Mouse (Mus musculus): Measurements from ENCODE around the gene Pot1a. TPM values are rescaled to one million over a fixed set of nuclear protein-coding genes. Genes with fewer than 3 reads are reported as not detected.

Gene Pot1a
- polyA plus RNA-seq, 1 experiment from 2014 or later: 10.0 TPM

- Histone ChIP-seq H3K27me3 (ENCODE audit: insufficient read depth, low read length) (no peaks in the 10 kb centered on the region), H3K4me1 (ENCODE audit: insufficient read depth) (no peaks in the 10 kb centered on the region), H3K4me3 (ENCODE audit: low read depth, low read length) (no peak overlapping the region), H3K4me2 (ENCODE audit: low read depth, low read length) (no peak overlapping the region), H3K9me3 (ENCODE audit: low read length) (no peaks in the 10 kb centered on the region), H3K36me3 (replicated peaks; ENCODE audit: insufficient read depth, low read length) (peaks cover 54% of the 10 kb centered on the region), H3K9ac (replicated peaks) (no peak overlapping the region), H3K27ac (ENCODE audit: low read depth) (no peak overlapping the region)
- TF ChIP-seq EP300 (IDR thresholded peaks at IDR 0.05; ENCODE audit: low read depth) (no peak), CTCF (IDR thresholded peaks at IDR 0.05; ENCODE audit: low read depth) (no peak)
- WGBS (ENCODE audit: insufficient replicate concordance): 86% methylated on average over 8 of the region's 8 CpGs
- no peak for ATAC-seq
- no peak for DNase-seq
Measured at GRCm38 (mm10) chr6:25767552-25767951, 41.5 kb downstream of the Pot1a start.

GRCm38 (mm10) chr6:25767073-25767472 is 42.0 kb downstream of the Pot1a start:
- TF ChIP-seq CTCF (IDR thresholded peaks at IDR 0.05; ENCODE audit: low read depth): peak; percentile 55
- TF ChIP-seq EP300 (IDR thresholded peaks at IDR 0.05; ENCODE audit: low read depth): no peak
- no peak for ATAC-seq
- H3K4me2 ChIP-seq (ENCODE audit: low read depth, low read length): no peak overlapping the region
- no peak overlapping the region for H3K4me3 ChIP-seq (ENCODE audit: low read depth, low read length)
- H3K27ac ChIP-seq (ENCODE audit: low read depth): no peak overlapping the region
- DNase-seq: no peak
- WGBS (ENCODE audit: insufficient replicate concordance): 83% methylated on average over 7 of the region's 7 CpGs
- H3K9ac ChIP-seq (replicated peaks): no peak overlapping the region
- no peaks in the 10 kb centered on the region for H3K27me3 ChIP-seq (ENCODE audit: insufficient read depth, low read length)
- H3K4me1 ChIP-seq (ENCODE audit: insufficient read depth): no peaks in the 10 kb centered on the region
- no peaks in the 10 kb centered on the region for H3K9me3 ChIP-seq (ENCODE audit: low read length)
- peaks cover 53% of the 10 kb centered on the region for H3K36me3 ChIP-seq (replicated peaks; ENCODE audit: insufficient read depth, low read length)

DNA sequence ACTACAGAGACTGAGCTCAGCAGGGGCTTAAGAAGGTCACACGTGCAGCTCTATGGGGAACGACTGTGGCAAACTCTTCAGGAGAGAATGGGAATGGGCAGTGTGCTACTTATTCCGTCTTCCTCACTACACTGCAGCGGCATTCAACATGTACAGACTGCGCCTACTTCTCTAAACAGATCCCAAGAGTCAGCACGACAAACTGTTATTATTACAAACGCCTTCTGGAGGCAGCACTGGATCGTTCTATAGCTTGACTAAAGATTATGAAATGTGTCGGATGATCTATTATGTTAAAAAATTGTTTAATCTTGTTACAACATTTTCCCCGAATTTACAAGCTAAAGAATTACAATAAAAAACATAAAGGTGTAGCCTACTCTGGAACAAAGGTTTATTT is 42.8 kb downstream of the Pot1a start:
- Histone ChIP-seq H3K4me1 (ENCODE audit: insufficient read depth) (no peaks in the 10 kb centered on the region), H3K9ac (replicated peaks) (no peak overlapping the region), H3K27ac (ENCODE audit: low read depth) (no peak overlapping the region), H3K27me3 (ENCODE audit: insufficient read depth, low read length) (no peaks in the 10 kb centered on the region), H3K36me3 (replicated peaks; ENCODE audit: insufficient read depth, low read length) (peaks cover 53% of the 10 kb centered on the region), H3K9me3 (ENCODE audit: low read length) (no peaks in the 10 kb centered on the region), H3K4me3 (ENCODE audit: low read depth, low read length) (no peak overlapping the region), H3K4me2 (ENCODE audit: low read depth, low read length) (no peak overlapping the region)
- DNase-seq (no peak), ATAC-seq (no peak)
- WGBS (ENCODE audit: insufficient replicate concordance): 87% methylated on average over 10 of the region's 10 CpGs
- no peak for TF ChIP-seq CTCF (IDR thresholded peaks at IDR 0.05; ENCODE audit: low read depth)
- no peak for TF ChIP-seq EP300 (IDR thresholded peaks at IDR 0.05; ENCODE audit: low read depth)

GRCm38 (mm10) chr6:25752651-25753050 is 56.4 kb downstream of the Pot1a start:
- DNase-seq (no peak), ATAC-seq (no peak)
- Histone ChIP-seq H3K9me3 (ENCODE audit: low read length) (no peaks in the 10 kb centered on the region), H3K36me3 (replicated peaks; ENCODE audit: insufficient read depth, low read length) (peaks cover 33% of the 10 kb centered on the region), H3K27ac (ENCODE audit: low read depth) (no peak overlapping the region), H3K9ac (replicated peaks) (no peak overlapping the region), H3K4me3 (ENCODE audit: low read depth, low read length) (no peak overlapping the region), H3K4me1 (ENCODE audit: insufficient read depth) (no peaks in the 10 kb centered on the region), H3K4me2 (ENCODE audit: low read depth, low read length) (no peak overlapping the region), H3K27me3 (ENCODE audit: insufficient read depth, low read length) (no peaks in the 10 kb centered on the region)
- 83% methylated on average over 1 of the region's 1 CpGs for WGBS (ENCODE audit: insufficient replicate concordance)
- TF ChIP-seq EP300 (IDR thresholded peaks at IDR 0.05; ENCODE audit: low read depth) (no peak), CTCF (IDR thresholded peaks at IDR 0.05; ENCODE audit: low read depth) (peak; percentile 11; the same call in 1 of the 2 replicates)

DNA sequence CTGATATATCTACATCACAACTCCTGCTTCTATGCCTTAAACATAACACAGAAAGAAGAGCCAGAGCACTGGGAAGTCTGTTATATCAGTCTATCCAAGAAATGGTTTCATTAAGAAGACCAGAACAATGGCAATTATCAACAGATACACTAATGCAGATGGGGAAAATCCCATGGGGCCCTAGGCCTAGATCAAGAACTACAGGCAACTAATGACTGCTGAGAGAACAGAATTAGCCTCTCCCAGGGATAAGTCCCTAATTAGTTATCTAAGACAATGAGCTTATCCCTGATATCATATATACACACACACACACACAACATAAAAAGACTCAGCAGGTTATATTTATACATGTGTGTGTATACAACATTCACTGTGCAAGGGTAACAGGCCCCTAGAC is 72.5 kb downstream of the Pot1a start:
- Histone ChIP-seq H3K27me3 (ENCODE audit: insufficient read depth, low read length) (no peaks in the 10 kb centered on the region), H3K27ac (ENCODE audit: low read depth) (no peak overlapping the region), H3K4me3 (ENCODE audit: low read depth, low read length) (no peak overlapping the region), H3K36me3 (replicated peaks; ENCODE audit: insufficient read depth, low read length) (no peaks in the 10 kb centered on the region), H3K4me1 (ENCODE audit: insufficient read depth) (no peaks in the 10 kb centered on the region), H3K9ac (replicated peaks) (no peak overlapping the region), H3K4me2 (ENCODE audit: low read depth, low read length) (no peak overlapping the region), H3K9me3 (ENCODE audit: low read length) (no peaks in the 10 kb centered on the region)
- DNase-seq: no peak
- TF ChIP-seq EP300 (IDR thresholded peaks at IDR 0.05; ENCODE audit: low read depth): no peak
- no peak for TF ChIP-seq CTCF (IDR thresholded peaks at IDR 0.05; ENCODE audit: low read depth)
- ATAC-seq: no peak

- DNase-seq: no peak
- Histone ChIP-seq H3K36me3 (replicated peaks; ENCODE audit: insufficient read depth, low read length) (no peaks in the 10 kb centered on the region), H3K4me3 (ENCODE audit: low read depth, low read length) (no peak overlapping the region), H3K9ac (replicated peaks) (no peak overlapping the region), H3K4me1 (ENCODE audit: insufficient read depth) (no peaks in the 10 kb centered on the region), H3K27ac (ENCODE audit: low read depth) (no peak overlapping the region), H3K4me2 (ENCODE audit: low read depth, low read length) (no peak overlapping the region), H3K9me3 (ENCODE audit: low read length) (no peaks in the 10 kb centered on the region), H3K27me3 (ENCODE audit: insufficient read depth, low read length) (no peaks in the 10 kb centered on the region)
- 67% methylated on average over 1 of the region's 1 CpGs for WGBS (ENCODE audit: insufficient replicate concordance)
- ATAC-seq: no peak
- TF ChIP-seq CTCF (IDR thresholded peaks at IDR 0.05; ENCODE audit: low read depth): no peak
- no peak for TF ChIP-seq EP300 (IDR thresholded peaks at IDR 0.05; ENCODE audit: low read depth)
Measured at GRCm38 (mm10) chr6:25726560-25726959, 82.5 kb downstream of the Pot1a start.

DNA sequence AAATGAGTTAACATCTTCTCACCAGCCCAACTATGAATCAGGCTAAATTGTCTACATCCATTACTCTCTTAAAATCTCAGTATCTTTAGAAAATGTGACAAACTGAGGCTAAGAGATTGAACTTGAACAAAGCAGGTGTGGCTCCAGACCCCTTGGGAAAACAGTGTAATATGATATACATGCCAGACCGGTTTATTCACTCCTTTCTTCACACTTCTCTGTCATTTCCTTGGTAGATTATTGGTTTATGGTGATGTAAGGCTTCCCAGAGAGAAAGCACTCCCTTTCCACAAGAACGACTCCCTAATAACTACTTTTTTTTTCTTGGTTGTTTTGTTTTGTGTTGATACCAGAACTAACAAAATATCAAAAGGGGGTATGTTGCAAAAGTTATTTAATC is 98.4 kb downstream of the Pot1a start:
- Histone ChIP-seq H3K27me3 (ENCODE audit: insufficient read depth, low read length) (no peaks in the 10 kb centered on the region), H3K4me1 (ENCODE audit: insufficient read depth) (no peaks in the 10 kb centered on the region), H3K9me3 (ENCODE audit: low read length) (no peaks in the 10 kb centered on the region), H3K27ac (ENCODE audit: low read depth) (no peak overlapping the region), H3K4me3 (ENCODE audit: low read depth, low read length) (no peak overlapping the region), H3K4me2 (ENCODE audit: low read depth, low read length) (no peak overlapping the region), H3K9ac (replicated peaks) (no peak overlapping the region), H3K36me3 (replicated peaks; ENCODE audit: insufficient read depth, low read length) (no peaks in the 10 kb centered on the region)
- TF ChIP-seq CTCF (IDR thresholded peaks at IDR 0.05; ENCODE audit: low read depth): no peak
- TF ChIP-seq EP300 (IDR thresholded peaks at IDR 0.05; ENCODE audit: low read depth): no peak
- DNase-seq (no peak), ATAC-seq (no peak)
- WGBS (ENCODE audit: insufficient replicate concordance): 31% methylated on average over 2 of the region's 2 CpGs
